23 mouse cellular contexts compared by ENCODE assay signal in the genomic region with DNA sequence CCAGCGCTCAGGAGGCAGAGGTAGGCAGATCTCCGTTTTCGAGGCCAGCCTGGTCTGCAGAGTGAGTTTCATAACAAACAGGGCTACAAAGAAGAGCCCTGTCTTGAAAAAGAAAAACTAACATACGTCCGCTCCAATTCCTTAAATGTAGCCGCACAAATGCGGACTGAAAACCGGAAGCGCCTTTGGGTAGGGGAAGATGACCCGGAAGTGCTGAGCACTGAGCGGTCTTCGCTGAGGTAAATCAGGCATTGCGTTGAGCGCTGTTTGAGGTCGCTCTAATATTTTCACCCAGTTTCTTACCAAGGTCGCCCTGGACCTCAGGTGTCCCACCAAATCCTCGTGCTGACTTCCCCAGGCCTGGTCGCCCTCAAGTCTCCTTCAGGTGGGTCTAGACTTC. TPM values are rescaled to one million over a fixed set of nuclear protein-coding genes. Genes with fewer than 3 reads are reported as not detected.
"Had no signal": no experiment of that assay in that cellular context is flagged by ENCODE, and none has a peak within 500 bp of the region (broad histone marks: within the 10 kb centered on the region; RNA-seq: fewer than 3 reads in every experiment).

No protein-coding gene starts in this region.

- H3K27me3 ChIP-seq: limb, embryonic 12.5 days; limb, embryonic 15.5 days; liver, embryonic 15.5 days; lung, embryonic 15.5 days; stomach, embryonic 15.5 days had no signal

- ATAC-seq: intestine, postnatal 0 days had no signal

- H3K4me2 ChIP-seq: limb, embryonic 12.5 days; limb, embryonic 15.5 days; liver, embryonic 11.5 days; liver, embryonic 15.5 days; lung, embryonic 15.5 days; midbrain, embryonic 11.5 days; stomach, embryonic 15.5 days had no signal

- H3K27ac ChIP-seq: kidney, postnatal 0 days; layer of hippocampus, adult 2 months; limb, embryonic 12.5 days; limb, embryonic 15.5 days; liver, embryonic 15.5 days; lung, embryonic 15.5 days; stomach, embryonic 15.5 days had no signal

- DNase-seq: kidney, adult 2 months; kidney, postnatal 25 days; layer of hippocampus, adult 9-11 months; left cerebral cortex, postnatal 4 days; lung, adult 18-20 months; lung, postnatal 10 days; lung, postnatal 36 days; midbrain, embryonic 14.5 days; right cerebral cortex, postnatal 25 days; spleen, adult 18-20 months; thymus, postnatal 25 days had no signal

- H3K36me3 ChIP-seq: limb, embryonic 12.5 days; limb, embryonic 15.5 days; liver, embryonic 15.5 days; lung, embryonic 15.5 days; stomach, embryonic 15.5 days had no signal

- H3K4me3 ChIP-seq: layer of hippocampus, adult 2 months; limb, embryonic 12.5 days; limb, embryonic 15.5 days; liver, embryonic 15.5 days; lung, embryonic 15.5 days; stomach, embryonic 15.5 days had no signal

- H3K9ac ChIP-seq: limb, embryonic 12.5 days; limb, embryonic 15.5 days; liver, embryonic 15.5 days; lung, embryonic 15.5 days; stomach, embryonic 15.5 days had no signal

- H3K4me1 ChIP-seq: limb, embryonic 12.5 days; limb, embryonic 15.5 days; liver, embryonic 15.5 days; lung, embryonic 15.5 days; stomach, embryonic 15.5 days had no signal

- H3K9me3 ChIP-seq: limb, embryonic 12.5 days; limb, embryonic 15.5 days; liver, embryonic 15.5 days; lung, embryonic 15.5 days; stomach, embryonic 15.5 days had no signal

RNA-seq across cellular contexts. Expression of gene Ccdc73, which starts 18.5 kb away (rescaled TPM):
- total RNA-seq: megakaryocyte-erythroid progenitor cell, adult 5-6 weeks had no signal
- polyA plus RNA-seq: large intestine, adult 2 months had no signal
